Mouse (Mus musculus): ENCODE data around the gene Etfdh.
A peak's percentile ranks its signal among the peaks of the same experiment; 100 is the strongest.

Etfdh gene

DNA sequence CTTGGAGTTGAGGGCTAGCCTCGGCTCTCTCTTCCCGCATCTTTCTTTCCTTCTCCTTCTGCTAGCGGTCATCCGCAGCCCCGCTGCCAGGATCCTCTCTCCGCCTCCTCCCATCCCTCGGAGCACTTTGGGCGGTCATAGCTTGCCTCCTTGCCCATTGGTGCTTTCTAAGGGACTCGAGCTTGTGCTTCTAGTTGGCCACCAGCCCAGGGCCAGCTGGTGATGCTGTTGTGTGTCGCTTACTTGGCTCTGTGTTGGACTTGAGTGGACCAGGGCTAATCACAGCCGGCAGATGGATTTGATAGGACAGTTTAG lies at the start of gene Etfdh:
TSS of gene Etfdh (minus strand) at position 85 of the 315 bp plus-strand sequence.
- DNase-seq, result peak; percentile 78

DNA sequence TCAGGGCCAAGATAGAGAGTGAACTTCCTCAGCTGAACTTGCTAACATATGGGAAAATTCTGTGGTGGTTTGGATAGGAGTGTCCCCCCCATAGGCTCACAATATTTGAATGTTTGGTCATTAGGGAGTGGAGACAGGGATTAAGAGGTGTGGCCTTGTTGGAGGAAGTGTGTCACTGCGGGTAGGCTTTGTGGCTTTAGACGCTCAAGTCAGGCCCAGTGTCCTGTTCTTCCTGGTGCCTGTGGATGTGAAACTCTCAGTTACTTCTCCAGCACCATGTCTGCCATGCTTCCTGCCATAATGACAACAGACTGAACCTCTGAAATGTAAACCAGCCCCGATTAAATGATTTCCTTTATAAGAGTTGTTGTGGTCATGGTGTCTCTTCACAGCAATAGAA lies 47.1 kb upstream of the Etfdh start:
- no peak for DNase-seq

DNA sequence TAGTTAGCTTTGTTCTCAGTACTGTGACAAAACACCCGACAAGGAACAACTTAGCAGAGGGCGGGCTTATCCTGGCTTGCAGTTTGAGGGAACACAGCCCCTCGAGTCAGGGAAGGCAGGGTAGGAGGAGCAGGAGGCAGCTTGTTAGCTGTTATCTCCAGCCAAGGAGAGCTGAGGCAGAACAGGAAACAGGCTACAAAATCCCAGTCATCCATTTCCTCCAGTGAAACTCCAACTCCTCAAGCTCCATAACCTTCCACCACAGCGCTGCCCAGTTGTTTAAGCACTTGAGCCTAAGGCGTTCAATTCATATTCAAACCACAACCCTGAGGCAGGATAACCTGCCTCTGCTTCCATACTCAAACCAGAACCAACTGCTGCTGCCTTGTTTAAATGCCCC lies 45.3 kb upstream of the Etfdh start:
- no peak for DNase-seq

DNA sequence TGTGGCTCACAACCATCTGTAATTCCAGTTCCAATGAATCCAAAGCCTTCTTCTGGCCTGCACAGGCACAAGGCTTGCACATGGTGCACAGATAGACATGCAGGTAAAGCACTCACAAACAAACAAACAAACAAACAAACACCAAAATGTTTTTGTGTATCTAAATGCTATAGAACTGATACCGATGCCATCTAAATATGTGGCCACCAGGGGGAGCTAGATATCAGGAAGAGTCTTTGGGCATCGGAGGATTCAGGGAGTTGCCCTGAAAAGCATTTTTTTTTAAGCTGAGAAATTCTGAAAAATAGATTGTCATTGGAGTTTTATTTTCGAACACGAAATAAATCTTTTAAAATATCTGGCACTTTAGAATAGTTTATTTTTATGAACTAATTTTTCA lies 43.8 kb upstream of the Etfdh start:
- peak; percentile 64 for DNase-seq

DNA sequence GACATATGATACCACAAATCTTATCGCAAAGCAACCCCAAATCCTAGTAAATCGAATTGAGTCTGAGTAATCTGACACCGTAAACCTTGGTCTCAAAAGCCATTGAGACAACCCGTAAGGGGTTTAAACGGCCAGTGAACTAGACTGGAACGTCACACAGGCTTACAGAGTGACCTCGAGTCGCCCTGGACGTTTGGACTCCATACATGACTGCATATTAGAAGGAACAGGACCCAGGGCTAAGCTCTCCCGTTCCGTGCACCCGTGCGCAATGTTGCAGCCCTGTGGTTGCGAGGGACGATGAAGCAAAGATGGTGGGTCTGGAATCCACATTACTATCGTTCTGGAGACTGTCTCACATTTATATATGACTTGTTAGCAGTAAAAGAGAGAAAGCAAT lies 42.9 kb upstream of the Etfdh start:
- no peak for DNase-seq

DNA sequence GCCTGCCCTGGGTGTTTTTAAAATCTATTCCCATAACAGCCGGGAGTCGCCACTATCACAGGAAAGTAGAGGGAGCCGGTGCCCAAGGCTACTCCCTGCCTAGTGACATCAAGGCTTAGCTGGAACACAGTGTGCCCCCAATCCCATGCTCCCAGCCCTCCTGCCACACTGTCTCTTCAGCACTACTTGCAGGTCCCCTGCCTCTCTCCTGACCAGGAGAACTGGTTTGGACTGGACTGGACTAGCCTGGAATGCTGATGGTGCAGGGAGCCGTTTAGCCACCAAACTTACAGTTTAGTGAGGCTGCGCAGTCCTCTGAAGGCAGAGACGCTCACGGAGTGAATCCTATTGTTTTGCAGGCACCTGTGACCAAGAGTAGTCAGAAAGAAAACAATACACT lies 41.3 kb upstream of the Etfdh start:
- peak; percentile 27 for DNase-seq

DNA sequence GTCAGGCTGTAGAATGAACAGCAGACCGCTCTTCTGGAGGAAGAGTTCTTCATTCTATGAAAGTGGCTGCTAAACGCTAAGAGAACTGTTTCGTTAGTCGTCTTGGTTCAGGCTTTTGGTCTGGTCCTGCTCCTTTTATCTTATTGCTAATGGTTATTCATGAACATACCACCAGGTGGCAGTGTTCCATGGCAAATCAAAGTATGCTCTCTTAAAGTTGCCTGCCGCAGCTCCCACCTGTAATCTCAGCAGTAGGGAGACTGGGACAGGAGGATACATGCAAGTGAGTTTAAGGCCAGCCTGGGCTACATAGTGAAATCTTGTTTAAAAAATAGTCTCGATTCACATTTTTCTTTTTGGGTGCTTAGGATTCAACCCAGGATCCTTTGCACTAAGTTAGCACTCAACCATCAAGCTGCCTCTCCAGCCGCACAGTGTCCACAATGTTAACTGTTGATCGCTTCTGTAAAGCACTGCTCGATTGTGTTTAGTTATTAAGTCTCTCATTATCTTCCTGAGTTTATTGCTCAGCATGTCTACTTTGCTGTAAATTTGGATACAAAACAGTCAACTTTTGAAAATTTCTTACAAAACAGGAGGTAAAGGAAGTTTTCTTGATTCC lies 35.6 kb upstream of the Etfdh start:
- peak; percentile 64 for DNase-seq

DNA sequence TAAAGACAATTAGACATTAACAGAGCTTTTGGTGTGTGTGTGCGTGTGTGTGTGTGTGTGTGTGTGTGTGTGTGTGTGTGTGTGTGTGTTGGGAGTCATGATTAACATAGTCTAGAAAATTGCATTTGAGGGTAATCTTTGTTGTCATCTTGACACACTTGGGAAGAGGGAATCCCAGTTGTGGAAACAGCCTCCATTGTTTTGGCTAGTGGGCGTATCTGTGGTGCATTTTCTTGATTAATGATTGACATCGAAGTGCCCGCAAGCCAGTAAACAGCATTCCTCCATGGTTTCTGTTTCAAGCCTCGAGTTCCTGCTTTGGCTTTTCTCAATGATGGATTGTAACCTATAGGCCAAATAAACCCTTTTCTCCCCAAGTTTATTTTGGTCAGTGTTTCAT lies 27.4 kb upstream of the Etfdh start:
- DNase-seq, result peak; percentile 2

DNA sequence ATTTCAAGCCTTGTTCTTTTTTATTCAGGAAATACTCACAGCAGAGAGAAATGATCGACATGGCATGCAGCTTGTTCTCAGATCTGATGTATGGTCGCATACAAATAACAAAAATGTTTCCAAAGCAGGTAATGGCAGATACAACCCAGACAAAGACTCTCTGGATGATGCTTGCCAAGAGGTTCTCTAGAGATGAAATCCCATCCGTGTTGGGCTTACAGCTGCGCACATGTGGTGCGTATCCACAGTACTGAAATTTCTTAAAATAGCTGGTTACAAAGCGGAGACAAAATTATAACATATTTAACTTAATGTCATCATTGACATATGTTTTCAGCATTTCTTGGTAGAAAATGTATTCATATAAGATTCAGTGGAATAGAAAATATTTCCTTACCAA lies 22.8 kb upstream of the Etfdh start:
- DNase-seq, result no peak

DNA sequence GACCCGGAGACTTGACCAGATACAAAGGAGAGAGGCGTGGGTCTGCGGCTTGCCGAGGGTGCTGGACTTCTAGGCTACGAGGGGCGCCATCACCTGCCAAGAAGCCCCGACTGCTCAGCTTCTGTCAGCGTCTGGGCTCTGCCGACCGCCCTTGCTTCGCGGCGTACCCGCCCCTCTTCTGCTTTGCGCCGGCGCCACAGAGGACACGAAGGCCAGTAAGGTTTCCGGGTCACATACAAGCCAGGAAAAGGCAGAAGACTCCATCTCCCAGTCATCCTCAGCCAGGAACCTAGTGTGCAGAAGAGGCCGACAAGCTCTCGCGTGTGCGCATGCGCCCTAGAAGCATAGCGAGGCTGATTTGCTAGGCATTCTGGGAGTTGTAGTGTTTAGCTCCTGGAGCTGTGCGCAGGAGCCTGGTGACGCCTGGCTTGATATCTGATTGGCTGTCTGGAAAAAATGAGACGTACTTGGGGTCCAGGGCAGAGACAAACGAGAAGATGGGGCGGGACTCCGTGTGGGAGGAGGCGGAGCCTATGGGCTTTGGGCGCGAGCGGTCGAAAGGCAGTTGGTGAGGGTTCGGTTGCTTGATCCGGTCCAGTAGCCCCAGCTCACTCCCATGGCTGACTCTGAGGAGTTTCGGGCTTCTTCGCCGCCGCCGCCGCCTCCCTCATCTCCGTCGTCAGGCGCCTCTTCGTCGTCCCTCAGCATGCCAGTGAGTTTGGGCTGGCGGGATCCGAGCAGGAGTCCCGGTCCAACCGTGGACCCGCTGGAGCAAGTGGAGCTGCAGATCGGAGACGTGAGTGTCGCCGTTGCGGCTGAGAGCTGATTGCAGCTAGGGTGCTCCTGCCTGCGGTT lies 512 bp downstream of the Etfdh start, which contains the start of gene 4930579G24Rik:
TSS of gene 4930579G24Rik (plus strand) at position 519 of the 855 bp plus-strand sequence.
- peak; percentile 98 for DNase-seq

DNA sequence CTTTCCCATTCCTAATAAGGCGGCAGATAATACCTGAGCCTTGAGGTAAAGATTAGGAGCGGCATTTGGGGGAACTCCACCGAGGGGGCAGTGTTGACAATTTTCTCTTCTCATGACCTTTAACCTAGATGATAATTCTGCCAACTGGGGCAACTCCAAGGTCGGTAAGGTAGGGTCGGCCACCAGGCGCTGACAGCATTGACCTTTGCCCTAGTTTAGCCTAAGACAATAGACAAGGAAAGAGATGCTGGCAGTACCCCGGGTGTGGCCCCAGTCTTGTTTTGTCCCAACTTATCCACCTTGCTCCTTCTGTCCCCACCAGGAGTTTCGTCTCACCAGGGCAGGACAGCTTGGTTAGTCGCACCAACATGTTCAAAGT lies 1.1 kb downstream of the Etfdh start:
- no peak for DNase-seq

DNA sequence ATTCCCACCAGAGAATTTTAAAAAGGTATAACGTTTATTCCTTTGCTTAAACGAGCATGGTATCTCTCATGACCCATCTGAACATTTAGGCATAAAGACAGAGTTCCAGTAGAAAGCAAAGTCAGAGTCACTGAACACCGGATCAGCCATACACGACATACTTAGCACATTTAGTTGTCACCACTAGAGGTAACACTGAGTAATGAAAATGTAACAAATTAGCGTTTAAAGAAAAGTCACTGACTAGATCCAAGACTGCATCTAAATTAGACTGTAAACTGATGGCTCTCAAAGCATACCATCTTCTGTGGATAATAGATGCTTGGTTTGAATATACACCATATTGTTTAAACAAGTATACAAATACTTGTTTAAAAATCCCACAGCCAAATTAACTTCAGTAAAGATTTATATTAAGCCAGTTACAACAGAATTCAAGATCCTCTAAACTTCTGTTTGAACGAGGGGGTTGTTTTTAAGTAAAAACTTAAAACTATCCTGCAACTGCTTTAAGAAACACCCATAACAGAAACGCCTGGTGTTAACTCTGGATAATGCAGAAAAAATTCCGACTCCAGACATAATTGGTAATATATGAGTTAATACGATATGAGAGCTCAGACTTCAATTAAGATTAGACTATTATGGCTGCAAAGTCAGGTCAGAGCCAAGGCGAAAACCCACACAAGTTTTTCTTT lies 1.7 kb downstream of the Etfdh start:
- no peak for DNase-seq

DNA sequence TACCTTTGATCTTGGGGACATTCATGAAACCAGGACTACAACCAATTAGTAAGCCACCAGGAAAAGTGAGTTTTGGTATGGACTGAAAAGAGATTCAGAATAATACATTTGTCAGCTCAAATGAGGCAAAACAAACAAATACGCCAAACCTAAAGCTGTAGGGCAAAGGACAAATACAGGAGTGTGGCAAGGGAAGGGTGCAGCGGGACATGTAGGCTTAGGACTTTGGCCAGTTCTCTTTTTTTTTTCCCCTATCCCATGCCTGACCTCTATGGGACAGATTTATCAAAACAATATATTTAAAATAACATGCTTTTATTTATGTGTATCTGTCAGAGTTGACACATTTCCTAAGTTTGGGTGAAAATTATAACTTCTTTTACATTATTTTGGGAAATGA lies 19.4 kb downstream of the Etfdh start:
- DNase-seq, result no peak

DNA sequence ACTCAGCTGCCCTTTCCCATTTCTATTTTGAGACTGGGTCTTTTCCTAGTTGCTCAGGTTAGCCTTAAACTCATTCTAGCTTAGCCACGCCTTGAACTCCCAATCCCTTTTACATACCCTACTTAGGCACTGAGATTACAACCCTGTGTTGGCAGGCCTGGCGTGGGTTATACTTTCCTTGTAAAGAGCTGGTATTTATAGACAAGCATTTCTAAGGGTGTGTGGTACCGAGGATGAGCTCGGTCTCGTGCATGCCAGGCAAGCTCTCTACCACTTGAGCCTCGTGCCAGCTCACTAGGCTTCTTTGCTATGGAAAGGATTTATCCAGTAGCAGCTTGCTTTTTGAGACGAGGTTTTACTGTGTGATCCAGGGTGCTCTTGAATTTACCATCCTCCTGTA lies 33.8 kb downstream of the Etfdh start:
- DNase-seq, result no peak

DNA sequence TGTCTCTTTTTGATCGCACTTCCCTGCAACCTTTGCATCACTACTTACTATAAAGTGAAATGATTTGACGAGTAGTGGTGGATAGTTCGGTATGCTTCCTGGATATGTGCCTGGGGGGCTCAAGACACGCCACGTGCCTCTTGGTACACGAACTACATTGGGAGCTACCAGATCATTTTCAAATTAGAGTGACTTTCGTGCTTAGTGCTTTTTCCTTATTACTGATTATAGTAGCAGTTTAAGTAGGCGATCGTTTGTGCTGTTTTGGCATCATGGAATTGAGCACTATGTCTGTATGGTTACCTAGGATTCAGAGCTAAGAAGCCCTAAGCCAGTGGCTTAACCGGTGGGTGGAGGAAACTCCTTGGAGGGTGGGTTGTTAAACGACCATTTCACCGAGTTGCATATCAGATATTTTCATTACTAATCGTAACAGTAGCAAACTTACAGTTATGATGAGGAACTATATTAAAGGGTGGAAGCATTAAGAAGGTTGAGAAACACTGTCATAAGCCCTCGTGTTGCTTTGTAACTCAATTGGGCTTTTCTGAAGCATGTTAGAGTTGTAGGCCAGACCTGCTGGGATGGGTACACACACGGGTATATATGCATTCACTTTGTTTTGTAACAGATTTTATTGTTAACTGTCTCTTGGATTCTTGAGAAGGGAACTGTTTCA lies 37.4 kb downstream of the Etfdh start:
- no peak for DNase-seq

DNA sequence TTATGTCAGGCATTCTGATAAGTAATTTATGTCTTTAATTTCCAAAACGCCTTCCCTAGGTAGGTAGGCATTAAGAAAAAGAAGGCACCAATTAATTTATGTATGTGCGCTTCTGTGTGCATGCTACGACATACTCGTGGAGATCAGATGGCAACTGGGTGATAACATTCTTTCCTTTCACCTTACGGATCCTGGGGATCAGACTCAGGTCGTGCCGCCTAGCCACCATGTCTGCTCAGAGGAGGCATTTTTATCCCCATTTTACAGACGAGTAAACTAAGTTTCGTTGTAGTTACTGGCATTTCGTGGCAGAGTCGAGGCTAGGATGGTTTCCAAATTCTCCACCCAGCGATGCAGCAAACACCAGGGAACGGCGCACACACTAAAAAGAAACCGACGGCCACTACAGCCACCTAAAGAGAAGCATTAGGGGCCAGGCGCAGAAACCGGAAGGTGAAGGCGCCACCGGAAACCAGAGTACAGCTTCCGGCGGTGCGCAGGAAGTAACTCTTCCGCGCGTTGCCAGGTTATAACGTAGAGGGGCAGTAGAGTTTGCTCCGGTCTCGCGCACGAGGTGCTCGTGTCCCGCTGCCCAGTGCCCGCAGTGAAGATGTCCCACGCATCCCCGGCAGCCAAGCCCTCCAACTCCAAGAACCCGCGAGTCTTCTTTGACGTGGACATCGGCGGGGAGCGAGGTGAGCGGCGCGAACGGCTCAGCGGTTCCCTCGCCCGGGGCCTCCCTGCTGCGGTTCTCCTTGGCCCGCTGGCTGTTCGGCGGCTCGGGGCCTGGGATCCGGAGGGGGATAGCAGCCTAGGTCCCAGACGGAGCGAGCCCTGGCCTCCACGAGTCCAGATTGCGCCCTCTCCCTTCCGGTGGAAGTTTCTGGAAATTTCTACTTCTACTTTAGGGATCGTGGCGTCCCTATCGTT lies 38.2 kb downstream of the Etfdh start, which contains the start of gene Ppid:
TSS of gene Ppid (plus strand) at position 480 of the 930 bp plus-strand sequence.
- DNase-seq, result peak; percentile 85

DNA sequence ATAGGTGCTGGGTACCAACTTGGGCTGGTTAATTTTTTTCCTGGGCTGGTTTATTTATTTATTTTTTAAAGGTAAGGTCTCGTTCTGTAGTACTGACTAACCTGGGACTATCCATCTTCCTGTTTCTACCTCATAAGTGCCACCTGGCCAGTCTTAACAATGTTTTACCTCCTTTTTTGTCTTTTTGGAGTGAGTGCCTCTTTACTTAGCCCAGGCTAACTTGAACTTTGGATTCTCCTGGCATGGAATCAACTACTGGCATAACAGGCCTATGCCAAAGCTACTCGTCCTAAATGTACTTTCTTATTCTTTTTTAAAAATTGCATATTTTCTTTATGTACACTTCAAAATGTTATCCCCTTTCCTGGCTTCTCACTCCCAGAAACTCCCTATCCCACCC lies 39.6 kb downstream of the Etfdh start:
- no peak for DNase-seq

DNA sequence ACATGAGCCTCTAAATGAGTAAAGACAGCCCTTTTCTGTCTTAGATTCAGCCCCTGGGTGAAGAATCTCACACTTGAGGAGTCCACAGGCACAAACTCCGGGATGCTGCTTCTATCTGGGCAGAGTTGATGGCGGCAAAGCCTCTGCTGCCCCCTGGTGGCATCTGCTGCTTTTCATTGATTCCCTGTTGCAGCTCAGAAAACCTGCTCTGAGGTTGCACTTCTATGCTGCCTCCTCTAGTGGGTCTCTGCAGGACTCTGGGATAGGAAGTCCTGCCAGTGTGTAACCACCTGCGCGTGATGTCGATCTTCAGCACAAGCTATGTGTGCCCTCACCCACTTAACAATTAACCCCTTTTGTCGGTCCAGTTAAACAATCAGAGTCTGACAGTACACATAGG lies 42.5 kb downstream of the Etfdh start:
- DNase-seq, result peak; percentile 94

DNA sequence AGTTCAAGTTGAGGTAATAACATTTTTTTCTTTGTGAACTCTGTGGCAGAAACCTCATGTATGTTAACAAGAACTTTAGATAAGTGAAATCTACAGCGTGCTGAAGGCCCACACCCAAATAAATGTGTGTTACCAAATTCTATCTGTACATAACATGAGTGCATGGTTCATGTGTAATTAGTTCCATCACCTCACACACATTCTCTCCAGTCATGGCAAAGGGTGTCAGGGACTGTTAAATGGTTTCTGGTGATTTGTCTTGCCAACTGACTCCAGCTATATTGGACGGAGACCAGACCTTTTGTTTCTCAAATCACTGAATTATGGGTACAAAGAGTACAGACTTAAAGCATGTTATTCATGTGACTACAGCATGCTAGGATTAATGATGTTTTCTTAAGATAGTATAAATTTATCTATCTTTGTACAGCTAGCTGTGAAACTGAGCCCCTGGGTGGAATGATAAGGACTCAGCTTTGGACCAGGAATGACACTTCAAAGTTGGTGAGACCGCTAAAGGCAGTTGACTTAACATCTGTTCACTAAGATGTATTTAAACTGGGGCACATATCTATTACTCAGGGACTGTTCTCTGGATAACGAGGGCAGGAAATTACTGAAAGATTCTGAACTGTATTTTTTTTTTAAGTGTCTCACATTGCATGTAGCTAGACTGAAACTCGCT lies 49.3 kb downstream of the Etfdh start:
- no peak for DNase-seq

DNA sequence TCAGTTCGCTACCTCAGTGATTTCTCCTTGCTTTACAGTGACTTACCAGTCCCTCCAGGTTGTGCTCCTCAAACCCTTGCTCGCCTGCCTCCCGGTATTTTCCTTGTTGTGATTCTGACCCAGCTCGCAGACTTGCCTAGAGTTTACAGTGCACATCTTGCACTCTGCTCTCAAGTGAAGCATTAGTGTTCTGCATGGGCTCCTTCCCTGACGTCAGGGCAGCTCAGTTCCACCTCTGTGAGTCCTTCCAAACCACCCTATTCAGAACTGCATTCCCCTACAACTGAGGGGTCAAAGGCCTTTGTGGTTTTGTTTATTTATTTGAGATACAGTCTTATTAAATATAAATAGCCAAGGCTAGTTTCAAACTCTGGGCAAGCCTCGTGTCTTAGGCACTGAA lies 51.1 kb downstream of the Etfdh start:
- no peak for DNase-seq

DNA sequence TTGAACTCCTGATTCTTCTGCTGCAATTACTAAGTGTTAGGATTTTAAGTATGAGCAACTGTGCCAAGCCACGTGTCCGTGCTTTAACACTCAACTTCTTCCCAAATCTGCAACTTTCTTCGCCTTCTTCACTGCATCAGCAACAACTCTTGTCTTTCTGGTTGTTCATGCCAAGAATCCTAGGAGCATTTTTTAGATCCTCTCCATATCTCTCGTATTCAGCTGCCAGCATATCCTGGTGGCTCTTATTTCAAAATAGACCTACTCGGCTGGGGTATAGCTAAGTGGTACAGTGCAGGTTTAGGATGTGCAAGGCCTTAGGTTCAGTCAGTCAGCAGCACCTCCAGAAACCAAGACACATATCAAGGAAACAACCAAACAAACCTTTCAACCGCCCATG lies 51.7 kb downstream of the Etfdh start:
- no peak for DNase-seq

DNA sequence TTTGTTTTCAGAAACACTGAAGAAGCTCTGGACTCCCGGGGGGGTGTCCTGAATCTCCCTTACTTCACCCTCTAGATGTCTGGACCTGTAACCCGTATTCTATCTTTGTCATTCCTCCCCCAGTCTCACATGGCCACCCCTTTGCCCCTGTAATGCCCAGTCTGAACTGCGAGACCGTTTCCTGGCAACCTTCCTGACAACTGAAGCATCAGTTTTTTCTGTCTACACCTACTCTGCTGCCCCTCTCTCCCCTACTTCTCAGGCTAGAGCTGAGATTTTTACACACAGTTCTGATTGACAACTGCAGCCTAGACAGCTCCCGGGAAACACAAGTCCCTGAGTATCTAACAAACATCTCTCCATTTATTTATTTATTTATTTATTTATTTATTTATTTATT lies 52.4 kb downstream of the Etfdh start:
- DNase-seq, result no peak
